Mouse (Mus musculus): ENCODE results near the gene Tmem160.
A peak's percentile ranks its signal among the peaks of the same experiment; 100 is the strongest.

Tmem160 gene

DNA sequence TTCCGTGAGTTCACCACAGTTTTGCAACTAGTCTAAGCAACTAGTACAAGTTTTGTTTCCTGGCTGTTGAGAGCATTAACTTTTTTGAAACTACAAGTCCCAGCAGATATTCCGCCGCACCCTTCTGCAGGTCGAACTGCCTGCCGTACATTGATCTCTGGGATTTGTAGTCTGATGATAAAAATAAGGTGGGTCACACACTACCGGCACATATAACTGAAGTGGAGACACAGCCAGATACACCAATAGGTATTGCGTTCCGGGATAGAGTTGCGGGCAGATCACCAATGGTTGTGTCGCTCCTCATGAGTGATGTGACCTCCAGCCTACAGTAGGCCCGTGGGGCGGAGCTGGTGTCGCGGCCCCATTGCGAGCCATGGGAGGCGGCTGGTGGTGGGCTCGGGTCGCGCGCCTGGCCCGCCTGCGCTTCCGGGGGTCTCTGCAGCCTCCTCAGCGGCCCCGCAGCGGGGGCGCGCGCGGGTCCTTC lies at the start of gene Tmem160:
Gene Tmem160, plus strand, starts transcription at position 193 of the 487 bp plus-strand sequence.
- peak; percentile 86 to 93 for DNase-seq

DNA sequence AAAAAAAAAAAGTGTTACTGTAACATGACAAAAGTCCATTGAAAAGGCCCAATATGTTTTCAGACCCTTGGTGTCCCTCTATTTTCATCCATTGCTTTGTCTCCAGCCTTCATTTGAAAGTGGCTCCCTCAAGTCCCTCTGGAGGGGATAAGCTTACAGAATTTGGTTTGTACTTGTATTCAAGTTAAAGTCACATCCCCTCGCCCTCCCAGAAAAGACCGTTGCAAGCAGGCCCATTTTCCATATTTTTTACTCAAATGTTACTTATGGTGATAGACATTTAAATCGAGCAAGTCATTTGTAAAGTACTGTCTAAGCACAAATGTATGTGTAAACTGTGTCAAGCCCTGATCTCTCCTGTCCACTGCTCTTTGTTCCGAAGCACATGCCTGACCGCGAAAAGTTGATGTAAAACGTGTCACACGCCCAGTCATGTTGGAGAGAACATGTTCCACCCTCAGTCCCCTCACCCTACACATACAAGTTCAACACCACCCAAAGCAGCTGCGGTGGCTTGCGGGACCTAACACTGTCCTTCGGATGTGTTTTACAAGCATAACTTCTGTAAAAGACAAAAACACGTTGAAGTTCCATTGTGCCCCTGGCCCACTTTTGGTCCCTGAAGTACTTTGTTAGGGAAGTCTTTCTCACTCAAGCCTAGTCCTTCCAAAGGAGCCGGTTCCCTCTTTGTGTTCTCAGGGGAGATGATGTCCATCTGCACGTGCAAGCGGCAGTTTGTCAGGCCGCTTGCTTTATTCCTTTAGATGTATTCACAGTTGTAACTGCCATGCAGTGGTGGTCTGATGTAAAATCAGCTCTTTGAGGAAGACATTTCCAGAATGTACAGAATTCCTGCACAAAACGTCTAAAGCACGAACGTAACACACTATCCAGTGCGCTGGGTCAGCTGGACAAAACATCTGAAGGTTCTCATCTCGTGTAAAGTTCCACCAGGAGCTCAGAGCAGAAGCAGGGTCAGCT lies 49.3 kb upstream of the Tmem160 start:
- DNase-seq = peak; percentile 42 to 48

DNA sequence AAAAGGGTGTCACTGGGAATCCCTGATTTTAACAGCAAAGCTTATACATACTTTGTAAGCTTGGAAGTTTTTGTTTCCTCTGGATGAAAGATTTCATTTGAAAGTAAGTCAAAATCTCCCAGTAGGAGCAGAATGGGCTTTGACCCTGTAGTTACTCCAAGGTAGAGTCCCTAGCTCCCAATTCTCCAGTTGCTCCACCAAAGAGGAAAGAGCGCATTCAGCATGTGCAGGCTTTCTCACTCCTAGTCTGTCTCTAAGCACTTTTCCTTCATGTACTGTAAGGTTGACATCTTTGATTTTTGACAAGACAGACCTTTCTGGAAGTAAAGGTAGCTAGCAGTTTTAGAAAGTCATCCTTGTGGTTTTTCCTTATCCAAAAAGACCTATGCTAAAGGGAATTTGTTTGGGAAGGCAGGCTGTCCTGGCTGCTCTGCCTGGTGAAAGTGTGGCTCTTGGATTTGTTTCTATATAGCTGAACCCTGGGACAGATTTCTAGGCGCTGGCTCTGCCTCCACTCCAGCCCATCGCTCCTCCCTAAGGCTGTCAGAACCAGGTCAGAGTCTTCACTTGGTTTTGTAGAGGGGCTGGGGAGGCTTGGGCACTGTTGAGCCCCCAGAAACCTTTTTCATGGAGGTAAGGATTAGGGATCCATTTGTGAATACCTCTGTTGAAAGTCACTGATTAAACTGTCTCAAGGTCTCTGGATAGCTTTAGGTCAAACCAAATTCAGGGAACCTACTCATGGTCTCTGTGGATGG lies 48.1 kb upstream of the Tmem160 start:
- DNase-seq = peak; percentile 25 to 27

DNA sequence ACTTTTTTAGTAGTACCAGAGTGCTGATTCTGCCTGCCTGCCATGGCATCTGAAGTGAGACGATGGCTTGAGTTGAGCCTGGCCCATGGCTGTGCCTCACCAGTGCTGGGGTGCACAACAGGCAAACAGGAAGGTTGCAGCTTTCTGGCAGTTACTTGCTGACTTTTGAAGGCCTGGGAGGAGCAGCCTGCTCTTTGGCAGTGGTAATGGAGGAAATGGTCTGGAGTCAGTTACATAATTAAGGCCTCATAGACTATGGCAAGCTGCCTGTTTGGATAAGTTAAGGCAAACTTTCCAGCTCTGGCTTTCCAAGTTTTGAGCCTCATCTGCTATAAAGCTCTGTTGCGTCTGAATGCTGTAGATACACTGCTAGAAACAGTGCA lies 47.5 kb upstream of the Tmem160 start:
- peak; percentile 52 to 64 for DNase-seq

DNA sequence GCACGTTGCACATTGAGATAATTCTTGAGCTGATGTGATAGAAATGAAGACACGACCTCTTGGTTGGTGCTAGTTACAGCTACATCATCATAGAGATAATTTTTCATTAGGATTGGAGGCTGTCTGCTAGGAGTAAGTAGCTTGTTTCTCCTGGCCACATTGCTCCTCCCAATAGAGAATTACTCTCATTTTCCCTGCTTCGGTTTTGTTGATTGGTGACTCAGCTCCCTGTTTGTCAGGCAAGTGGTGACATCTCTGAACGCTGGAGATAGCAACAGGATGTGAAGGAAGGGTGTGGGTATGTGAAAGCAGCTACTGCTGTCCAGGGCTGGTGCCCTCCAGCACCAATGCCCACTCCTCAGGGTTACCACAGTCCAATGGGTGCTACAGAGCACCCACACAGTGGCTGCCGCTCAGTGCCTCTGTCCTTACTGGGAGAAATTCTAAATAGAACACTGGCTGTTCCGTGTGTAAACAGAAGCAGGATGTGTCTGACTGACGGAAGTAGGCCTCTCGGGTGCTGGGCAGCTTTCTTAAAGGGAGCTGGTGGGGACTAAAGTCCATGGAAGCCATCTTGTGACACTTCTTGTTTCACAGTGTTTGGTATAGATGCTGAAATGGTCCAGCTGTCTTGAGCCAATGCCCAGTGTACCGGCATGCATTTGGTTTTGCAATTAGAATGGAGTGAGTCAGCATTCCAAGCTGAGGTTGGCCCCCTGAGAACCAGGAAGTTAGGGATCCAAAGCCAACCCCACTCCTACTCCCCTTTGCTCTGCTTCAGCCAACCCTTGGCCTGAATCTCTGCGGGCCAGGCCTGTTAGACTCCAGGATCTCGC lies 46.8 kb upstream of the Tmem160 start:
- DNase-seq = peak; percentile 62 to 66

DNA sequence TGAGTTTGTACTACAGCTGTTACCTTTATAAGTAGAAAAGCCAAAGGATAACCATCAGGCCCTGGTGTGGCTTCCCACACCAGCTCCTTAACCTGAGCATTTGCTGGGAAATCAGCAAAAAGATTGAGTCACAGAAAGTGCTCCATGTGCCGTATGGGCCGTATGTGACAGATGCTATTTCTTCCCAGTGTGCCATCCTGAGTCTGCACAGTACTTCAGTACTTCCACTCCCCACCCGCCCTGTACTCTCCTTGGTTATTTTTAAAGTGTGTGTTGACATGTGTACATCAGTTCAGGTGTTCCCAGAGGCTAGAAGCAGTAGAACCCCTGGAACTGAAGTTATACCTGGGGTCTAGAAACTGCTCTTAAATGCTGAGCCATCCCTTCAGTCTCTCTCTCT lies 45.6 kb upstream of the Tmem160 start:
- DNase-seq = no peak

DNA sequence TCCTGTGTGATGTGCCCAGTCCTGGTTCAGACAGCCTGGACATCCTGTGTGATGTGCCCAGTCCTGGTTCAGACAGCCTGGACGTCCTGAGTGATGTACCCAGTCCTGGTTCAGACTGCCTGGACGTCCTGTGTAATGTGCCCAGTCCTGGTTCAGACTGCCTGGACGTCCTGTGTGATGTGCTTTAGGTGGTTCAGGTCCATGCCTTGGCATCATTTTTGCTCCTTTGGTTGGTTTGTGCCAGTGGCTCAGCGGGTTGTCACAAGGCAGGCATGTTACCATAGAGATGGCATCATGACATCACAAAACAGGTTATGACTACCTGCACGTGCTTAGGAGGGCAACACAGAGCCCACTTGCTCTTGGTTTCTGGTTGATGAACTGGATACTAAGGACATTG lies 41.5 kb upstream of the Tmem160 start:
- no peak for DNase-seq

DNA sequence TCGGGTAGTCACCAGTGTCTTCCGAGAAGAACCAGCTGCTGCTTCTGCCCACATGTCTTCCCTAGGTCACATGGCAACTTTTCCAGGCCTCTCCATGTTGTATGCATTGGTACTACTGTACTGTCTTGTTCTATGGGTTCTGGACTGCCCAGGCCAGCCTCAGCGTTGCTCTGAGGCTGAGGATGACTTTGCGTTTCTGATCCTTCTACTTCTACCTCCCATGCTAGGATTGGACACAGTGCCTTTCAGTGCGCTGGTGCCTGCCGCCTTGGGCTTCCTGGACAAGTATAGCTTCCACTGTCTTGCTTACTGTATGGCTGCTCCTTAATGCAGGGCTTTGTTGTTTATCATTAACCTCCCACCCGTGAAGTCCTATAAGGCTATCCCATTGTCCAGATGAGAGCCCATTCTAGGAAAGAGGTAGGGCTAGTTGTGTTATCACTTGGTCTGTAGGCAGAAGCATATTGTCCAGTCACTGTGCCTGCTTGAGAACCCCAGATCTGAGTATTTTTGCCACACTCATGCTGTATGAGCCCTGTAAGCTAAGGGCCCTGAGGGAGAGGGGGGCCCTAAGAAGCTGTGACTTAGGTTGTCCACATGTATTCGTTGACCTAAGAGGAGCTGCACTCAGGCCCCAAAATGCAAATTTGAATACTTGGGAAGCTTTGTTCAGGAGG lies 40.2 kb upstream of the Tmem160 start:
- DNase-seq = no peak

DNA sequence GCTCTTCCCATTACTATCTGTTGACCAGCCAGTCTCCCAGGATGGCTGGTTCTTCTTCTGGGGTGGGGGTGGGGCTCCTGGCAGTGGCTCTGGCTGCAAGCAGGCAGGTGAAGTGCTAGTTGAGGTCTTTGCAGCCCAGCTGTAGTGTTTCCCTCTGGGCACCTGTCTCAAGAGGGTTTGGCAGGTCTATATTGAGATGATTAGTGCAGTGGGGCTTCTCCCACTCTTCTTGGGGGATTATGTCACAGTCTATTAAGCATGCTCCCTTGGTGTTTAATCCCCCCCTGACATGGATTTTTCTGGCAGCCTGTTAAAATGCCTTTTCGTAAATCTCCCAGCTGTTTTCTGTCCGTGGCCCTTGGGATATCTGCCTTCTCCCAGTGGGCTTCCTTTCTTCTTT lies 39.6 kb upstream of the Tmem160 start:
- no peak for DNase-seq

DNA sequence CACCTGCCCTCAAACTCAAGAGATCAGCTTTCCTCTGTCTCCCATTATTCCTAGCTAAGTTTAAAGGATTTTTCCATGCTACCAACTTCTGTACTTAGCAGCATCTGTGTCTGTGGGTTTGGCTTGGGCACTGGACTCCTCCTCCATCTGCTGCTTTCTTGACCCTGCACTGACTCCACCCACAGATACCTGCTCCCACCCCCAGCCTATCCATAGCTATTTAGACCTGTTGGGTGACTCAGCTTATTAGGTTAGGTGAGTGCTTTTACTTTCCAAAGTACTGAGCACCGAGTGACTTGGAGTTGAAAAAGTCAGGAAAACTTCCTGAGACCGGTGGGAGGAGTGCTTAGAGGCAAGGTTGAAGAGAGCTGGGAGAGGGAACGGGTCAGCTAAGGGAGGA lies 37.2 kb upstream of the Tmem160 start:
- DNase-seq = no peak

DNA sequence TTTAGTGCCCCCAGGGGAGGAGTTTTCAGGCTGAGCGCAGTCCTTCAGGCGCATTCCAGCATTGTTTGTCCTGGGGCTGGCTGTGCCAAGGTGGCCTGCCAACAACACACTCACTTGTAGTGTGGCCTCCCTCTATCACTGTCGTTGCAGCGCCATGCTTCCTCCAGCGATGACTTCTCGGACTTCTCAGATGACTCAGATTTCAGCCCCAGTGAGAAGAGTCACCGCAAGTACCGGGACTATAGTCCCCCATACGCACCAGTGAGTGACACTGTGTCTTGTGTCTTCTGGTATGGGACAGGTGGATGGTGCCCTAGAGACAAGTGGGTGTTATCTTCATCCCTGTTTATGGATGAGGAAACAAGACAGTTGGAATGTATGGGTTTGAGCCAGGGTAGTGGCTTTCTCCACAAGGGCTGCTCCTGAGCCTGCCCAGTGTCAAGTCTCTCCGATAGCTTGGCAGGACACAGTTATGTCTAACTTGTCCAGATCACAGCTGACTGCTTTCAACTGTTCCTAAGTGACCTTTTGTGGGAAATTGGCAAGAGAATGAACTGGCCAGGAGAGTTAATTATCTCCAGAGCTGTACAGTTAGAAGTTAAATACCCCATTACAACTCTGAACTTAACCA lies 35.3 kb upstream of the Tmem160 start:
- DNase-seq = no peak

DNA sequence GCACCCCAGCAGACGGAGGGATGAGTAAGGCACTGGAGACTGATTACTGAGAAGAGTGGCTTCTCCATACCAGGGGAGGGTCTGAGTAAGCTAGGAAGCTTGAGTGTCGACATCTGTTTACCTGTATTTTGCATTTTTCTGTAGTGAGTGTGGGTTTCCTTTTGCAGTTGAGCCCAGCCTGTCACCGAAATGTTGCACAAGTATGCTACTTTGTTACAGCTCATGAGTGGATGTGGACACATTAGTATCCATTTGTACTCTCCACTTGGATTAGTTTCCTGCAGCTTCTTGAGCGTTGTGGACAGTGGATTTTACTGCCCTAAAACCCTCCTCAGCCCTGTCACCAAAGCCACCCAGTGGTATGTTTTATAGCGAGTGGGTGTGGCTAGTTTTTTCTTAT lies 33.9 kb upstream of the Tmem160 start:
- DNase-seq = no peak

DNA sequence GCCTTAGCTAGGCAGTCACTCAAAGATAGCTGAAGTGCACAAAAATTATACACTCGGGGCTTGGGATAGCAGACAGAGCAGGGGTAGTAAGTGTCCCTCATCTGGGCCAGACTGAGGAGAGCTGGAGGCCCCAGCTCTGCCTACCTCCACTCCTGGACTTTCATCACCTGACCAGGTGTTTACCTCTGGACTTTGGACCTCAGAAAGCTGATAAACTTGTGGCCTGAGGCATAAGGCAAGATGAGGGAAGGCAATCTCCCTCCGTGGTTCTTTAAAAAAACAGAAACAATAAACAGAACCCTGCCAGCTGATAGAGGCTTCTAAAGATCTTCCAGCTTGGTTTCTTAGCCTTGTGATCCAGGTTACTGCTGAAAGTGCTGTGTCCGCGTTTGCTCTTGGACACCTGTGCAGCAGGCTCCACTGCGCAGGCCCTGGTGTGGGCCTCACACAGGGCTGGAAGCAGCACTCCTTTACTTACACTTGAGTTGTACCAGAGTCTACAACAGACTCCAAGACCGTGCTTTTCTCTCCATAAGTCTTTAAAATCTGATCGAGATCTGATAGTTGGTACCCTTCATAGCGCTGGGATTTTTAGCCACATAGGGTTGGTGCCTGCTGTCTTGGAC lies 32.0 kb upstream of the Tmem160 start:
- no peak for DNase-seq

DNA sequence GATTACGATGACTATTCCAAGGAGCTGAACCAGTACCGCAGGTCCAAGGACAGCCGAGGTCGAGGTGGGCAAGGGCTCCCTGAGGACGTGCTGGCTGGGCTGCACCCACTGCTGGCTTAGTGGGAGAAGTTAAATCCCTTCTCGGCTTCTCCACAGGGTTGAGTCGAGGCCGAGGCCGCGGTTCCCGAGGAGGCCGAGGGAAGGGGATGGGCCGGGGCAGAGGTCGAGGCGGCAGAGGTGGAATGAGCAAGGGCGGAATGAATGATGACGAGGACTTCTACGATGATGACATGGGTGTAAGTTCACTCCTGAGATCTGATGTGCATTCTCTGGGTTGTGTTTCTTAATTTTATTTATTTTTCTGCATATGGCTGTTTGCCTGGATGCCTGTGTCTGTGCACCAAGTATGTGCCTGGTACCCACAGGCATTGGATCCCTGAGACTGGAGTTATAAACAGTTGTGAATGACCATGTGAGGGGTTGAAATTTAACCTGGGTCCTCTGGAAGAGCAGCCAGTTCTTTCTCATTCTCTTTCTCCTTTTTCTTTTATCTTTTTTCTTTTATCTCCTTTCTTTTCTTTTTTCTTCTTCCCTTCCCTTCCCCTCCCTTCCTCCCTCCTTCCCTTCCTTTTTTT lies 30.2 kb upstream of the Tmem160 start:
- DNase-seq = no peak

DNA sequence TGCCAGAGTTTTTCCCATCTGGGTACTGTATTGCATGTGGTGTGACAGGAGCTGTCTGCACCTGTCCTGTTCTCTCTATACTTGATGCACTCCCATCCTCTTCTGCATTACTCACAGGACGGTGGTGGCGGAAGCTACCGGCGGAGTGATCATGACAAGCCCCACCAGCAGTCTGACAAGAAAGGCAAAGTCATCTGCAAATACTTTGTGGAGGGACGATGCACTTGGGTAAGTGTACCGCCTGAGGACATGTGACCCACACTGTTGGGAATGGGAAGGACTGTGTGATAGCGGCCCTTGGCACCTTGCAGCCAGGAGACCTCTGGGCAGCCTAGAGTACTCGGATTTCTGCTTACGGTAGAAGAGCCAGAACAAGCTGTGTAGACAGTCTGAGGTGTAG lies 28.8 kb upstream of the Tmem160 start:
- DNase-seq = no peak

DNA sequence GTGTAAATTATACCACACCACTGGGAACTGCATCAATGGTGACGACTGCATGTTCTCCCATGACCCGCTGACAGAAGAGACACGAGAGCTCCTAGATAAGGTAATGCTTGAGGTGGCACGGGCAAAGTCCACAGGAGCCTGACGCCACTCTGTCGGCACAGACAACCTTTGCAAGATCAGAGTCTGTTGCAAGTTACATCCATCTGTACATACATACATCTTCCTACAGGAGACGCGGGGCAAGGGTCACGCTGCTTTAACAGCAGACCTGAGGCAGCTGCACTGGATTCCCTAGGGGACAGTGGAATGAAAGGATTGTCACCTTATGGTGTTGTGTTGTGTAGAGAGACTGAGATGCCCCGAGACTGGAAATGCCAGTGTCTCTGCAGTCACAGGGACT lies 26.9 kb upstream of the Tmem160 start:
- no peak for DNase-seq

DNA sequence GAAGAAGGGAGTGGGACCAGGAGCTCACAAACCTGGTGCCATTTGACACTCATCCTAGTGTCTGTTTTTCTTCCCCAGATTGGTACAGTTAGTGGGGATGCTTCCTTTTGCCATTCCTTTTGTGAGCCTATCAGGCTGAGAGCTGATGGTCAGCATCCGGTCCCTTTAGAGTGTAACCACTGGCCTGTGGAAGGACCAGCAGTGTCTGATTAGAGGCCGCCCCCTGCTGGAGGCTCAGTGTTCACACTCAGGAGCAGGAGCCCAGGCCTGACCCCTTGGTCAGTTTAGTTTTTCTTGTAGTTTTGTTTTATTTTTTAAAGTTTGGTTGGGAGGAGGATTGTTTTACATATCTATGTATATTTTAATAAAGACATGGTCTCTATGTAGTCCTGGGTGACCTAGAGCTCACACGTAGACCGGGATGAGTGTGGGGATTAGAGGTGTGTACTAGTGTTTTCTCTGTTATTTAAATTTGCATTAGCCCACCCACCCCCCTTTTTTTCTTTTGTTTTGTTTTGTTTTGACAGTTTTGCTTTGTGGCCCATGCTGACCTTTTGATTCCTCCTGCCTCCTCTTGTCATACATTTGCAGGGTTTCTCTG lies 26.4 kb upstream of the Tmem160 start:
- DNase-seq = peak; percentile 68 to 72

DNA sequence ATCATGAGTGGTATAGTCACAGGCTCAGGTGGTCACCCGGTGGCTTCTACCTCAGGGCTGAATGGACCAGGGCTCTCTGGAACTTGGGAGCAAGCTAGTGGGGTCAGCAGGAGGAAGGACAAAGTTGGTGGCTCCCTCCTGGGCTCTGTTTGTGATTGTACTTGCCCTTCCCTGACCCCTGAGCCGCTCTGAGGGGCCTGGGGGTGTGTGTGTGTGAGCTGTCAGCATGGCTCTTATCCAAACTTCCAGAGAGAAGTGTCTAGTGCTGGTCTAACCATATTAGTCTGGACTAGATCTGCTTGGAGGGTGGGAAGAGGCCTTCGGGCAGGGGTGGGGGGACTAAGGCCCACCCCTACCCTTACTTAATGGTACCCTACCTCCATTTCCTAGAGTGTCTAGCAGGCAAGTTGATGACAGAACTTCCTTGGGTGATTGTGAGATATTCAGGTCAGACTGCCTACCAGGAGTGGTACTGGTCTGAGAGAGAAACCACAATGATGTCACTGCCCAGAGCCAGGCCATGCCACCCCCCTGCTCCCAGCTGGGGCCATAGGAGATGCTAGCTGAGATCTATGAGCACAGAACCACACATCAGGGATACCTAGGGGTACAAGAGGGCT lies 19.1 kb upstream of the Tmem160 start:
- no peak for DNase-seq

DNA sequence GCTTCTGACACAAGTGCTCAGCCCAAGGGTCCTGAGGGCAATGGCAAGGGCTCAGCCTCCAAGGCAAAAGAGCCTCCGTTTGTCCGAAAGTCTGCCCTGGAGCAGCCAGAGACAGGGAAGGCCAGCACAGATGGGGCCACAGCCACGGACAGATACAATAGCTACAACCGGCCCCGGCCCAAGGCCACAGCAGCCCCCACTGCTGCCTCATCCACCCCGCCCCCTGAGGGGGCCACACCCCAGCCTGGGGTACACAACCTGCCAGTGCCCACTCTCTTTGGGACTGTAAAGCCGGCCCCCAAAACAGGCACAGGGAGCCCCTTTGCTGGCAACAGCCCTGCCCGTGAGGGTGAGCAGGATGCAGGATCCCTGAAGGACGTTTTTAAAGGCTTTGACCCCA lies 17.5 kb upstream of the Tmem160 start:
- peak in 1 of 2 experiments; percentile 16 for DNase-seq

DNA sequence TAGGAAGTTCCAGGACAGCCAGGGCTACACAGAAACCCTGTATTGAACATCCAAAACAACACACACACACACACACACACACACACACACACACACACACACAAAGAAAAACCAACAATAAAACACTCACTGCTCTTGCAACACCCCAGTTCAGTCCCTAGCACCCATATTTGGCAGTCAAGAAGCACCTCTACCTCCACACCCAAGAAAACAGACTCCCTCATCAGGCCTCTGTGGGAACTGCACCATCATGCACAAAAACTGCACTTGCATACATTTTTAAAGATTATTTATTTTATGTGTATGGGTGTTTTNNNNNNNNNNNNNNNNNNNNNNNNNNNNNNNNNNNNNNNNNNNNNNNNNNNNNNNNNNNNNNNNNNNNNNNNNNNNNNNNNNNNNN lies 11.3 kb upstream of the Tmem160 start:
- DNase-seq = peak in 1 of 2 experiments; percentile 40

Measured in thymus, postnatal 36 days (tissue).